Mouse (Mus musculus) neural tube, embryonic 12.5 days (tissue): ENCODE measurements around the gene Maea. TPM values are rescaled to one million over a fixed set of nuclear protein-coding genes. Genes with fewer than 3 reads are reported as not detected.

Experiments used
- ATAC-seq: fragments of 200-750 bp; cut with Nextera tagmentation; 2 replicates; pipeline ENCODE4 v1.8.0; 2017; ENCODE audit warnings: low read depth, mild to moderate bottlenecking, moderate TSS enrichment, moderate library complexity; ENCODE audit not compliant: low FRiP score
- H3K27ac ChIP-seq: fragments of 300-500 bp; sonication (generic); 2 replicates; pipeline ENCODE4 v1.5.1; 2016
- H3K27me3 ChIP-seq: fragments of 300-500 bp; sonication (generic); replicated peaks from 2 replicates; pipeline ENCODE4 v1.6.1; 2016; ENCODE audit warnings: mild to moderate bottlenecking
- H3K36me3 ChIP-seq: fragments of 300-500 bp; sonication (generic); 2 replicates; pipeline ENCODE4 v1.6.1; 2016; ENCODE audit warnings: mild to moderate bottlenecking
- H3K4me1 ChIP-seq: fragments of 300-500 bp; sonication (generic); 2 replicates; pipeline ENCODE4 v1.6.1; 2016
- H3K4me2 ChIP-seq: fragments of 300-500 bp; sonication (generic); replicated peaks from 2 replicates; pipeline ENCODE4 v1.6.1; 2016; ENCODE audit warnings: mild to moderate bottlenecking
- H3K4me3 ChIP-seq: fragments of 300-500 bp; sonication (generic); 2 replicates; pipeline ENCODE4 v1.5.1; 2016
- H3K9ac ChIP-seq: fragments of 300-500 bp; sonication (generic); 2 replicates; pipeline ENCODE4 v1.6.1; 2016; ENCODE audit warnings: mild to moderate bottlenecking
- H3K9me3 ChIP-seq: fragments of 300-500 bp; sonication (generic); 2 replicates; pipeline ENCODE4 v1.6.1; 2016; ENCODE audit warnings: mild to moderate bottlenecking
- WGBS: fragments of 180-500 bp; shearing (Covaris S2); methylation state at CpG from one replicate; pipeline ENCODE4 v1.1.7; 2016; 5-methylcytosine and 5-hydroxymethylcytosine counted together
- polyA plus RNA-seq: library from polyadenylated mRNA; unstranded; fragments of >200 nt; fragmentation: Nextera tagmentation; extraction: Ambion mirVana; gene quantifications from 2 replicates; pipeline ENCODE4 v1.2.1, GENCODE M21; 2016

Gene Maea
- polyA plus RNA-seq, 1 experiment from 2014 or later, result 125 TPM

GRCm38 (mm10) chr5:33420313-33420712, 85.0 kb downstream of the Maea start:
- H3K27ac ChIP-seq, result no peak overlapping the region
- H3K4me1 ChIP-seq, result no peaks in the 10 kb centered on the region
- no peak overlapping the region for H3K9ac ChIP-seq
- peaks cover 10% of the 10 kb centered on the region; the same call in 1 of the 2 replicates for H3K36me3 ChIP-seq
- no peaks in the 10 kb centered on the region for H3K9me3 ChIP-seq
- no peak overlapping the region for H3K4me2 ChIP-seq
- peaks cover 12% of the 10 kb centered on the region for H3K27me3 ChIP-seq
- no peak for ATAC-seq
- H3K4me3 ChIP-seq, result no peak overlapping the region
- 79% methylated on average over 3 of the region's 3 CpGs for WGBS

Other genes with a start within 250 kb of the Maea start
- gene Slc5a1, start 231.3 kb upstream of the Maea start, polyA plus RNA-seq, result 0.04 TPM in 1 of 2 replicates, not detected in the other
- gene Spon2, start 117.1 kb upstream of the Maea start, polyA plus RNA-seq, result 1.7 and 2.1 TPM in 2 replicates
- 569 and 584 TPM in 2 replicates for gene Ctbp1, start 60.5 kb upstream of the Maea start, polyA plus RNA-seq
- 8.5 and 8.7 TPM in 2 replicates for gene Uvssa, start 43.0 kb downstream of the Maea start, polyA plus RNA-seq
- 2.2 and 2.8 TPM in 2 replicates for gene Nkx1-1, start 98.5 kb downstream of the Maea start, polyA plus RNA-seq